Mouse (Mus musculus) thymus, adult 2 months (tissue): Measurements from ENCODE around the gene Comt. TPM values are rescaled to one million over a fixed set of nuclear protein-coding genes. Genes with fewer than 3 reads are reported as not detected.

ENCODE experiments used
- DNase-seq: peaks from one replicate; pipeline ENCODE4 v3.0.0; 2021
- H3K27ac ChIP-seq: fragments of 200-500 bp; 2 replicates; pipeline ENCODE4 v1.5.1; 2012; ENCODE audit warnings: low read length, control low read depth; ENCODE audit not compliant: control insufficient read depth, insufficient read depth
- H3K27me3 ChIP-seq: fragments of 200-500 bp; 2 replicates; pipeline ENCODE4 v1.6.1; 2012; ENCODE audit warnings: mild to moderate bottlenecking, low read length, moderate library complexity, mixed read lengths; ENCODE audit not compliant: control insufficient read depth, insufficient read depth
- H3K36me3 ChIP-seq: fragments of 200-500 bp; 2 replicates; pipeline ENCODE4 v1.6.1; 2012; ENCODE audit warnings: mild to moderate bottlenecking, low read length, moderate library complexity; ENCODE audit not compliant: control insufficient read depth, insufficient read depth
- H3K4me1 ChIP-seq: fragments of 200-500 bp; replicated peaks from 2 replicates; pipeline ENCODE4 v1.6.1; 2012; ENCODE audit warnings: low read length; ENCODE audit not compliant: control insufficient read depth, insufficient read depth
- H3K4me3 ChIP-seq: fragments of 200-500 bp; 2 replicates; pipeline ENCODE4 v1.5.1; 2012; ENCODE audit warnings: mild to moderate bottlenecking, low read length, control low read depth, moderate library complexity; ENCODE audit not compliant: control insufficient read depth, insufficient read depth
- CTCF ChIP-seq: fragments of 200-500 bp; IDR thresholded peaks from 2 replicates; pipeline ENCODE4 v1.5.1; 2012; ENCODE audit warnings: mild to moderate bottlenecking, control low read depth, low read length, moderate library complexity, borderline replicate concordance; ENCODE audit not compliant: control insufficient read depth, poor library complexity, insufficient read depth; ENCODE audit errors: extremely low read depth
- POLR2A ChIP-seq: fragments of 200-500 bp; IDR thresholded peaks from 2 replicates; pipeline ENCODE4 v1.6.1; 2012; ENCODE audit warnings: mild to moderate bottlenecking, low read length, control low read depth, moderate library complexity; ENCODE audit not compliant: control insufficient read depth, poor library complexity, insufficient read depth; ENCODE audit errors: extremely low read depth
- WGBS: fragments of 180-500 bp; shearing (Covaris S2); methylation state at CpG from one replicate; pipeline ENCODE4 v1.1.7; 2018; 5-methylcytosine and 5-hydroxymethylcytosine counted together
- polyA plus RNA-seq: library from polyadenylated mRNA; depleted of rRNA; stranded (reverse); fragments of >200 nt; gene quantifications from 2 replicates; pipeline ENCODE4 v1.2.3, GENCODE M21; 2012

The Comt gene
- polyA plus RNA-seq, 1 experiment, result 108 TPM

DNA sequence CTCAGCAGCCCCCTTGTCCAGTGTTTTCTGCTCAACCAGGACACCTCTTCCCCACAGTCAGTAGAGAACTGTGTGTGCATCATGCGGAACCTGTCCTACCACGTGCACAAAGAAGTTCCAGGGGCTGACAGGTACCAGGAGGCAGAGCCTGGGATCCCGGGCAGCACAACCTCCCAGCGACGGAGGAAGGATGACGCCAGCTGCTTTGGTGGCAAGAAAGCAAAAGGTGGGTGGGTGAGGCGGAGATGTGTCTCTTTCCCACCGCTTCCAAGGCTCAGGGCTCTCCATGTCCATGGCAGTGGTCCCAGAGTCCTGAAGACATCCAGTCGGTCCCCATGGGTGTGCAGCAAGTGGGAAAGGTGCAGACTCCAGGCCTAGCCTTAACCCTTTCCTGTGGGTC lies 26.6 kb downstream of the Comt start:
- Histone ChIP-seq H3K27ac (no peak overlapping the region), H3K36me3 (peaks cover 6% of the 10 kb centered on the region; the same call in 1 of the 2 replicates), H3K4me3 (no peak overlapping the region), H3K27me3 (no peaks in the 10 kb centered on the region), H3K4me1 (no peaks in the 10 kb centered on the region)
- 90% methylated on average over 9 of the region's 9 CpGs for WGBS
- TF ChIP-seq POLR2A (no peak), CTCF (no peak)
- DNase-seq, result no peak

DNA sequence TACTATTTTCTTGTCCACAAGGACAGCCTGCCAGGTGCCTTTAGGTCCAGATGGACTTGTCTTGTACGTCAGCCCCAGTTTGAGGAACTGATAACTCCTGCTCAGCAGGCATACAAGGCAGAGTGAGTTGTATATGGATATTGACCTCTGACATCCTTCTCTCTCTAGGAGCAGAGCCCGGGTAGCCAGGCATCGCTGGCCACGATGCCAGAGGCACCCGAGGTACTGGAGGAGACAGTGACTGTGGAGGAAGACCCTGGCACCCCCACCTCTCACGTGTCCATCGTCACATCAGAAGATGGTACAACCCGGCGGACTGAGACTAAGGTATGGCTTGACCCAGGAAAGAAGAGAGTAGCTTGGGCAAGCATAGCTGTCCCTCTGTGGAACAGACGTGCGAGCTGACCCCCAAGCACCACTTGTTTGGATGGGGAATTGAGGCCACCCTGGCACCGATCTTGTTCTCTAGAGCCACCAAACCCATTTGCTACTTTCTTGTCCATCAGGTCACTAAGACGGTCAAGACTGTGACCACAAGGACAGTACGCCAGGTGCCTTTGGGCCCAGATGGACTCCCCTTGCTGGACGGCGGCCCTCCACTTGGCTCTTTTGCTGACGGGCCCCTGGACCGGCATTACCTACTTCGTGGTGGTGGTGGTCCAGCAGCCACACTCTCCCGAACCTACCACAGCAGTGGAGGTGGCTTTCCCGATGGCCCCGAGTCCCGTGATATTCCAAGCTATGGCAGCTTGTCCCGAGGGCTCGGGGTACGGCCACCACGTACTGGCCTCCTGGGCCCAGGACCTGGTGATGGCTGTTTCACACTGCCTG lies 29.6 kb downstream of the Comt start:
- no peaks in the 10 kb centered on the region for H3K27me3 ChIP-seq
- no peak overlapping the region for H3K27ac ChIP-seq
- peaks cover 6% of the 10 kb centered on the region; the same call in 1 of the 2 replicates for H3K36me3 ChIP-seq
- H3K4me3 ChIP-seq, result no peak overlapping the region
- no peak for DNase-seq
- TF ChIP-seq POLR2A (no peak), CTCF (no peak)
- H3K4me1 ChIP-seq, result peaks cover 11% of the 10 kb centered on the region
- 97% methylated on average over 27 of the region's 27 CpGs for WGBS

DNA sequence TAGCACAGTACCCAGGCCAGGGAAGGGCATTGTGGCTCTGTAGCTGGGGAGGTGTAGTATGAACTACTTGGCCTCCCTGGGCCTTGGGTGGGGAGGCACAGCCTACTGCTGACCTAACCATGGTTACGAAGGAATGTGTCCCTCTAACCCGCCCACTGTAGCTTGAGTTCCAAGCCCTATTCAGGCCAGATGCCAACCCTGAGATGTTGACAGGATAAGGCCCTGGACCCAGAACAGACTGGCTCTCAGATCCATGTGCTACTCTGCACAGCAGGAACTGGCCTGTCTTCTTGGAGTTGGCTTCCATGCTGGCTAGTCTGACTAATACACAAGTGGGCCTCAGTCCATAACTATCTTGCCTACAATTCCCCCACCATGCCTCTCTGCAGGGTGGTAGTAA lies 30.5 kb downstream of the Comt start:
- no peak for TF ChIP-seq CTCF
- TF ChIP-seq POLR2A, result no peak
- Histone ChIP-seq H3K36me3 (peaks cover 6% of the 10 kb centered on the region; the same call in 1 of the 2 replicates), H3K4me1 (peaks cover 11% of the 10 kb centered on the region), H3K27ac (no peak overlapping the region), H3K4me3 (no peak overlapping the region), H3K27me3 (no peaks in the 10 kb centered on the region)
- no peak for DNase-seq
- WGBS, result 97% methylated on average over 2 of the region's 2 CpGs

DNA sequence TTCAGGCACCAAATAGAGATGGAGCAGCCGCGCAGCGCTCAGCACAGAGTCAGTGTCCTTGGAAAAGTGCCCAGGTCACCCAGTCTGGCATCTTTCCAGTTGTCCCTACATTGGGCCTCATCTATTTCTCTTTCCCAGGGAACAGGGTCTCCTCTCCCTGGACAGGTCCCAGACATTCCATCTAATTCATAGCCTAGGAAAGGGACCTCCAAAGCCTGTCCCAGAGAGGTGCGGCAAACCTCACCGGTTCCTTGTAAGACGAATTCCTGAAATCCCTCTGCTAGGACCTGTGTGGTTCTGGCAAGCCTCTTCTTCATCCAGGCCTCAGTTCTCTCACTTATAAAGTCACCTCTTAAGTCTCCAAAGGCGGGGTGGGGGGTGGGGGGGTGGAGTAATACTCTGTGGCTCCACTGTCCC lies 31.0 kb downstream of the Comt start:
- TF ChIP-seq CTCF (no peak), POLR2A (no peak)
- DNase-seq, result no peak
- no peak overlapping the region for H3K4me3 ChIP-seq
- peaks cover 11% of the 10 kb centered on the region for H3K4me1 ChIP-seq
- H3K27me3 ChIP-seq, result no peaks in the 10 kb centered on the region
- no peak overlapping the region for H3K27ac ChIP-seq
- peaks cover 6% of the 10 kb centered on the region; the same call in 1 of the 2 replicates for H3K36me3 ChIP-seq
- WGBS, result 92% methylated on average over 6 of the region's 7 CpGs

DNA sequence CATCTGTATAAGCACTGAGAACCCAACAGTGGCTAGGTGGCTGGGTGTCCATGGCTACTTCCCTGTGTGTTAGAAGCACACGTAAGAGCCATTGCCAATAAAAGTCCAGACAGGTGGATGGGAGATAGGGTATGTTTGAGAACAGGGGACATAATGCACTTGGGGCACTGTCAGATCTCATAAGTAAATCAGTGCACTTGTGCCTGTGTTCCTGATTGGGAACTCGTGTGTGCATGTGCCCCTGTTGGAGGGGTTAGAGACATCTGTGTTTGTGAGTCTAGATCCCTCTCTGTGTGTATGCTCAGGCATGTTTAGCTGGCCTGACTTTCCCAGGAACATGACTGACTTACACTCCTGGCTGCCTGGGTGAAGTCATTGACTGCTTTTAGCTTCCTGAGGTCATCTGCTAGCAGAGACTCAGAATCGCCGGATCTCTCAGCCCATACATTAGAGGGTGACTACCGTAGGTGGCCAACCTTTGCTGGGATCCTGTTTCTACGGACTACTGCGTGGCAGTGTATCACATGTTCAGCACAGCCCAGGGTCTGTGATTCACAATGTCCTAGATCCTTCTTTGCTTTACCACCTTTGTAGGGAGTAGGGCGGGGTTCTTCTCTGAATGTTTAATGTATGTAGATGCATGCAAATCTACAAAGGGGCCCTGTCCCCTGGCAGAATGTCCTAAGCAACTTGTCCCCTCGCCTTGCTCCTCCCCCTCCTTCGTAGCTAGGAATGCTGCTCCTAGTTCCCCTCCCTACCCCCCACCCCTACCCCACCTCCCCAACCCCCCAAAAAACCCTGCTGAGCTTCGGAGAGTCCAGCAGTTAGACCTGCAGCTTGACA lies 31.7 kb downstream of the Comt start:
- Histone ChIP-seq H3K4me3 (no peak overlapping the region), H3K27ac (no peak overlapping the region), H3K27me3 (no peaks in the 10 kb centered on the region), H3K36me3 (peaks cover 6% of the 10 kb centered on the region; the same call in 1 of the 2 replicates), H3K4me1 (peaks cover 16% of the 10 kb centered on the region)
- TF ChIP-seq POLR2A, result no peak
- TF ChIP-seq CTCF, result no peak
- DNase-seq, result no peak
- 96% methylated on average over 11 of the region's 11 CpGs for WGBS

DNA sequence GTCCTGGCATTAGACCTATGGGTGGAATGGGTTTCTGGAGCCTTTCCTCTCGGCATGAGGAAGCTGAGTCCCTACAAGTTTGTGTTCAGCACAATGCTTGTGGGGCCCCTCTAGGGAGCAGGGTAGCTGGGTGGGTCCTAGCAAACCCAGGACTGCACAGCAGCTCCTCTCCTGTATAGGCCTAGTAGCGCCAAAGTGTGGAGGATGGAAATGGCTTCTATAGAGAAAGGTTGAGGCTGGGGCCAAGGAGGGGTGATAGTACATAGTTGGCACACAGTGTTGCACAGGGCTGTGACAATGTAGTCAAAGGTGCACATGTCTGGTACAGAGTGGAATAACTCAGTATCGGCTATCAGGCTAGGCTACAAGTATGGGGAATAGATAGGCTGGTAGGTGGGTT lies 32.6 kb downstream of the Comt start:
- DNase-seq, result no peak
- 94% methylated on average over 3 of the region's 3 CpGs for WGBS
- H3K4me1 ChIP-seq, result peaks cover 25% of the 10 kb centered on the region
- H3K27ac ChIP-seq, result no peak overlapping the region
- H3K36me3 ChIP-seq, result peaks cover 6% of the 10 kb centered on the region; the same call in 1 of the 2 replicates
- H3K27me3 ChIP-seq, result no peaks in the 10 kb centered on the region
- H3K4me3 ChIP-seq, result no peak overlapping the region
- no peak for TF ChIP-seq POLR2A
- TF ChIP-seq CTCF, result no peak
